Mouse (Mus musculus) hindbrain, embryonic 14.5 days (tissue): ENCODE data around the gene Cisd3. TPM values are rescaled to one million over a fixed set of nuclear protein-coding genes. Genes with fewer than 3 reads are reported as not detected.
A peak's percentile ranks its signal among the peaks of the same experiment; 100 is the strongest.

Experiments
- ATAC-seq: fragments of 200-750 bp; cut with Nextera tagmentation; 2 replicates; pipeline ENCODE4 v1.8.0; 2017; ENCODE audit warnings: moderate number of reproducible peaks, mild to moderate bottlenecking, moderate TSS enrichment, moderate library complexity; ENCODE audit not compliant: low FRiP score
- DNase-seq: peaks from one replicate; pipeline ENCODE4 v3.0.0-alpha.2; 2015; ENCODE audit warnings: low spot score
- H3K27ac ChIP-seq: fragments of 300-500 bp; sonication (generic); 2 replicates; pipeline ENCODE4 v1.5.1; 2014; ENCODE audit warnings: mild to moderate bottlenecking, moderate library complexity
- H3K27me3 ChIP-seq: fragments of 300-500 bp; sonication (generic); 2 replicates; pipeline ENCODE4 v1.6.1; 2014; ENCODE audit warnings: mild to moderate bottlenecking, low read length, mixed read lengths; ENCODE audit not compliant: control insufficient read depth, insufficient read depth
- H3K36me3 ChIP-seq: fragments of 300-500 bp; sonication (generic); replicated peaks from 2 replicates; pipeline ENCODE4 v1.6.1; 2014; ENCODE audit not compliant: control insufficient read depth, insufficient read depth
- H3K4me1 ChIP-seq: fragments of 300-500 bp; sonication (generic); replicated peaks from 2 replicates; pipeline ENCODE4 v1.6.1; 2014; ENCODE audit warnings: antibody characterized with exemption, low read length, mixed read lengths; ENCODE audit not compliant: control insufficient read depth, insufficient read depth
- H3K4me2 ChIP-seq: fragments of 300-500 bp; sonication (generic); replicated peaks from 2 replicates; pipeline ENCODE4 v1.6.1; 2014; ENCODE audit warnings: mild to moderate bottlenecking, moderate library complexity
- H3K4me3 ChIP-seq: fragments of 300-500 bp; sonication (generic); replicated peaks from 2 replicates; pipeline ENCODE4 v1.5.1; 2014; ENCODE audit warnings: mild to moderate bottlenecking, low read length
- H3K9ac ChIP-seq: fragments of 300-500 bp; sonication (generic); 2 replicates; pipeline ENCODE4 v1.6.1; 2014
- H3K9me3 ChIP-seq: fragments of 300-500 bp; sonication (generic); 2 replicates; pipeline ENCODE4 v1.6.1; 2016; ENCODE audit warnings: low read length; ENCODE audit not compliant: control insufficient read depth
- WGBS: fragments of 180-500 bp; shearing (Covaris S2); extraction: QIAGEN DNeasy Blood & Tissue Kit; methylation state at CpG from one replicate; pipeline ENCODE4 v1.1.7; 2014; 5-methylcytosine and 5-hydroxymethylcytosine counted together
- polyA plus RNA-seq: library from polyadenylated mRNA; unstranded; fragments of >200 nt; fragmentation: Nextera tagmentation; extraction: Ambion mirVana; gene quantifications from 2 replicates; pipeline ENCODE4 v1.2.1, GENCODE M21; 2014

The Cisd3 gene
- polyA plus RNA-seq, 1 experiment from 2014 or later, result 27.7 TPM

DNA sequence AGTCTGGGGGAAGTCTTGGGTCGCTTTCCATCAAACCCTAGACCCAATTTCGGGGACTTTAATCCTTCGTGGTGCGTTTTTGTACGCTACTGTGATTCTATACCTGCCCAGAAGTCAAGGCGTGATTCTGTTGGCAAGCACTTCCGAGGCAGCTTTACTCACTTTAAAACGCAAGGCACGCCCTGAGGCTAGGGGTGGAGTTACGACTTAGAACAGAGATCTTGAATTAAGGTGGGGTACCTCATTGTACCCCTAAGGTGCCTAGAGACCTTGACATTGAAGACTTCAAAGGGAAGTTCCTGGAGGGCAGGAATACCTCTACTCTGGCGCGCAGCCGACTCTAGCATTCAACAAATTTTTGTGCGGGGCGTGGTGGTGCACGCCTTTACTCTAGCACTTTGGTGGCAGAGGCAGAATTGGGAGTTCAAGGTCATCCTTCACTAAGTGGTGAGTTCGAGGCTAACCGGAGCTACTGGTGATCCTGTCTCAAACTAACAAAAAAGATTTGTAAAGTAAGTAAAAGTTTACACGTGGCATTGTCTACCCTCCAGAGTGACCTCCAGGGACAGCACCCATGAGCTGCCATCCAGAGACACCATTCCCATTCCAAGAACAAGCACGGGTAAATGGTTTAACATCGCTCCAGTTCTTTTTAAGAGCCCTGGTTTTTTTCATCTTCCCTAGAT is 23.3 kb upstream of the Cisd3 start:
- DNase-seq, result no peak
- WGBS, result 1% methylated on average over 21 of the region's 21 CpGs
- H3K9ac ChIP-seq, result peak overlapping the region; percentile 87

GRCm38 (mm10) chr11:97662893-97663527 is 22.6 kb upstream of the Cisd3 start, which contains the start of gene Mllt6:
Gene Mllt6, plus strand, starts transcription at chr11:97663414.
- Histone ChIP-seq H3K9me3 (no peaks in the 10 kb centered on the region), H3K36me3 (peaks cover 10% of the 10 kb centered on the region), H3K9ac (peak within 1 kb of the TSS; percentile 87), H3K27me3 (peaks cover 19% of the 10 kb centered on the region), H3K4me2 (peak within 1 kb of the TSS; percentile 72), H3K4me1 (peaks cover 27% of the 10 kb centered on the region), H3K27ac (peak within 1 kb of the TSS; percentile 82), H3K4me3 (peak within 1 kb of the TSS; percentile 91)
- ATAC-seq (peak; percentile 61), DNase-seq (peak; percentile 87)
- 0% methylated on average over 15 of the region's 76 CpGs for WGBS

More for the DNA sequence above, 23.3 kb upstream of the Cisd3 start:
- Histone ChIP-seq H3K4me3 (peak overlapping the region; percentile 91), H3K4me1 (peaks cover 27% of the 10 kb centered on the region), H3K27ac (no peak overlapping the region), H3K36me3 (peaks cover 8% of the 10 kb centered on the region), H3K9me3 (no peaks in the 10 kb centered on the region), H3K4me2 (peak overlapping the region; percentile 72), H3K27me3 (peaks cover 19% of the 10 kb centered on the region)
- ATAC-seq, result no peak

DNA sequence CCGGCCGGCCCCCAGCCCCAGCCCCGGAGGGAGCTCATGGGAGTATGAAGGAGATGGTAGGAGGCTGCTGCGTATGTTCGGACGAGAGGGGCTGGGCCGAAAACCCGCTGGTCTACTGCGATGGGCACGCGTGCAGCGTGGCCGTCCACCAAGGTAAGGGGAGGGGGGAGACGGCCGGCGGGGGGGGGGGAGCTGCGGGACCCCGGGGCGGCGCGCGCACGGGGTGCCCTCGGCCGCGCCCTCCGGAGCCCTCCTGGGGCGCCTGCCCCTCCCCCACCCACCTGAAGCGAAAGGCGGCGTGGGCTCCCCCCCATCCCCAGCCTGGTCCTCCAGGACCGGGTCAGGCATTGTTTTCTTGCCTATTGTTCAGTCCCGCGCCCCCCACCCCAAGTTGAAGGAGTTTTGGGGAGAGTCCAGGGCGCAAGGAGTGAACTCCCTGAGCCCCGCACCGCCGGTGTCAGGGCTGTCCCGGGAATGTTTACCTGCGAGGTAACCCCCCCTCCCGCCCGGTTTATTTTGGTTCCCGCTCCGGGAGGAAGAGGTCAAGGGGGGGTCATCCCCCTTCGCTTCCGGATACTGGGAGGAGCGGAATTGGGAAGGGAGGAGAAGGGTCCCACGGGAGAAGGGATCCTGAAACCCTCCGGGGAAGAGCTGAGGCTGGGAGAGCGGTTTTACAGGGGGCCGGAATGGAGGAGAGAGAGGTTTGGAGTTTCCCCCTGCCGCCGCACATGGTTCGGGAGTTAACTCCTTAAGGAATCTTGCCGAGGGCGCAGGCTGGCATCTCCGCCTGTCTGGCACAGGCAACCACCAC is 21.9 kb upstream of the Cisd3 start:
- Histone ChIP-seq H3K9ac (peak overlapping the region; percentile 87), H3K9me3 (no peaks in the 10 kb centered on the region), H3K4me1 (peaks cover 27% of the 10 kb centered on the region), H3K4me2 (peak overlapping the region; percentile 72), H3K36me3 (peaks cover 17% of the 10 kb centered on the region), H3K27me3 (peaks cover 19% of the 10 kb centered on the region), H3K27ac (peak overlapping the region; percentile 82), H3K4me3 (peak overlapping the region; percentile 91)
- no peak for ATAC-seq
- DNase-seq, result no peak
- WGBS, result 1% methylated on average over 28 of the region's 57 CpGs

- H3K9ac ChIP-seq, result peak overlapping the region; percentile 87
- ATAC-seq (no peak), DNase-seq (no peak)
- peaks cover 23% of the 10 kb centered on the region for H3K36me3 ChIP-seq
- 0% methylated on average over 6 of the region's 8 CpGs for WGBS
- peaks cover 19% of the 10 kb centered on the region for H3K27me3 ChIP-seq
- H3K9me3 ChIP-seq, result no peaks in the 10 kb centered on the region
- H3K4me1 ChIP-seq, result peaks cover 27% of the 10 kb centered on the region
- H3K4me3 ChIP-seq, result peak overlapping the region; percentile 91
- H3K27ac ChIP-seq, result no peak overlapping the region
- H3K4me2 ChIP-seq, result peak overlapping the region; percentile 72
Observed at GRCm38 (mm10) chr11:97664339-97664665, 21.3 kb upstream of the Cisd3 start.

DNA sequence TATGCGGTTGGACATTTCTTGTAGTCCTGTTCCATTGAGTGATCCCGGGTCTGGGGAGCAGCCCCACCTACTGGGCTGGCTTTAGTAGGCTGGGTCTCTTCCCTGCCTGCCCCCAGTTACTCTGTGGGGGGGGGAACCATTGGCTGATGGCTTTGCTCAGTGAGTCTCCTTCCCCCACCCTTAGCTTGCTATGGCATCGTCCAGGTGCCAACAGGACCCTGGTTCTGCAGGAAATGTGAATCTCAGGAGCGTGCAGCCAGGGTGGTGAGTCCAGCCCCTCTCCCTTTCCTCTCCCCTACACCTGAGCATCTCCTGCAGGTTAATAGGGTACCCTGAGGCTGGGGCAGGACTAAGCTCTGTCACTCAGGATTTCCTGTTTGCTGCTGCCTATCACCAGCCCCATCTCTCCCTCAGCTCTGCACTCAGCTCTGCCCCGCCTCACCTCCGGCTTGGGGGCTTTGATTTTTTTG is 20.8 kb upstream of the Cisd3 start:
- Histone ChIP-seq H3K4me2 (peak overlapping the region; percentile 72), H3K27ac (no peak overlapping the region), H3K4me3 (peak overlapping the region; percentile 91), H3K9ac (peak overlapping the region; percentile 87; the same call in 1 of the 2 replicates), H3K4me1 (peaks cover 32% of the 10 kb centered on the region), H3K27me3 (peaks cover 19% of the 10 kb centered on the region), H3K9me3 (no peaks in the 10 kb centered on the region), H3K36me3 (peaks cover 28% of the 10 kb centered on the region)
- DNase-seq (no peak), ATAC-seq (no peak)
- WGBS, result 32% methylated on average over 6 of the region's 6 CpGs

DNA sequence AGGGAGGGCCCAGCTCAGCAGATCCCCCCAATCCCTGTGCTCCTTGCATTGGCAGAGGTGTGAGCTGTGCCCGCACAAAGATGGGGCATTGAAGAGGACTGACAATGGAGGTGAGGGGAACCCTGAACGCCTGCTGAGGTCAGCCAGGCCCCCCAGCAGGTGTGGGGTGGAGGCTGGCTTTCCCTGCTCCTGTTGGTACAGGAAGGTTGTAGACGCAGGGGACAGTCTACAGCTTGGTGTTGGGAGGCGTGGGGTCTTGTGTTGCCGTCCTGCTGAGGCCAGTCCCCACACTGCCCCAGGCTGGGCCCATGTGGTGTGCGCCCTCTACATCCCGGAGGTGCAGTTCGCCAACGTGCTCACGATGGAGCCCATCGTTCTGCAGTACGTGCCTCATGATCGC is 20.2 kb upstream of the Cisd3 start:
- Histone ChIP-seq H3K27ac (no peak overlapping the region), H3K27me3 (peaks cover 19% of the 10 kb centered on the region), H3K4me3 (no peak overlapping the region), H3K9me3 (no peaks in the 10 kb centered on the region), H3K9ac (no peak overlapping the region), H3K4me1 (peaks cover 35% of the 10 kb centered on the region), H3K4me2 (peak overlapping the region; percentile 72), H3K36me3 (peaks cover 34% of the 10 kb centered on the region)
- ATAC-seq (no peak), DNase-seq (no peak)
- WGBS, result 85% methylated on average over 13 of the region's 13 CpGs

DNA sequence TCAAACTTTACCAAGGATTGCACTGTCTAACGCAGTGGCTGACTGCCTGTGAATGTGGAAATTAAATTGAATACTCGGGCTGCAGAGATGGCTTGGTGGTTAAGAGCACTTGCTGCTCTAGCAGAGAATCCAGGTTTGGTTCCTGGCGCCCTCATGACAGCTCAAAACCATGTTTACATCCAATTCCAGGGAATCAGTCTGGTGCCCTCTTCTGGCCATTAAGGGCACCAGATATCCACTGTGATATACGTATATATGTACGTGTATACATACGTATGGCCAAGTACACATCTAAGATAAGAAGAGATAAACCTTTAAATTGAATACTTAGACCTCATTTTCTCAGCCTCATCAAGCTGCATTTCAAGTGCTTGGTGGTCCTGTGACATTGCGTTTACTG is 19.4 kb upstream of the Cisd3 start:
- Histone ChIP-seq H3K27ac (no peak overlapping the region), H3K9ac (no peak overlapping the region), H3K4me1 (peaks cover 28% of the 10 kb centered on the region), H3K27me3 (peaks cover 14% of the 10 kb centered on the region), H3K9me3 (no peaks in the 10 kb centered on the region), H3K36me3 (peaks cover 42% of the 10 kb centered on the region), H3K4me3 (no peak overlapping the region), H3K4me2 (no peak overlapping the region)
- ATAC-seq, result no peak
- no peak for DNase-seq
- WGBS, result 92% methylated on average over 7 of the region's 7 CpGs

GRCm38 (mm10) chr11:97666794-97667193 is 18.8 kb upstream of the Cisd3 start:
- H3K27ac ChIP-seq, result no peak overlapping the region
- ATAC-seq (no peak), DNase-seq (no peak)
- no peak overlapping the region for H3K4me2 ChIP-seq
- no peak overlapping the region for H3K4me3 ChIP-seq
- peaks cover 48% of the 10 kb centered on the region for H3K36me3 ChIP-seq
- H3K4me1 ChIP-seq, result peaks cover 26% of the 10 kb centered on the region
- 95% methylated on average over 15 of the region's 15 CpGs for WGBS
- H3K9me3 ChIP-seq, result no peaks in the 10 kb centered on the region
- no peak overlapping the region for H3K9ac ChIP-seq
- H3K27me3 ChIP-seq, result peaks cover 8% of the 10 kb centered on the region

- Histone ChIP-seq H3K36me3 (peaks cover 62% of the 10 kb centered on the region), H3K4me2 (no peak overlapping the region), H3K4me3 (no peak overlapping the region), H3K4me1 (peaks cover 26% of the 10 kb centered on the region), H3K9ac (no peak overlapping the region), H3K27me3 (no peaks in the 10 kb centered on the region), H3K27ac (no peak overlapping the region), H3K9me3 (no peaks in the 10 kb centered on the region)
- DNase-seq (no peak), ATAC-seq (no peak)
- WGBS, result 90% methylated on average over 7 of the region's 7 CpGs
Observed at GRCm38 (mm10) chr11:97668160-97668559, 17.5 kb upstream of the Cisd3 start.
